Mouse (Mus musculus): ENCODE measurements at regions not wholly inside any gene's neighbourhood (a gene's known extent, or its start where the extent isn't known, plus 50 kb on each side); places are given as distances from the start of the nearest gene placed in this dataset.

GRCm38 (mm10) chr4:105944962-105945361 is 155.3 kb downstream of the Gm12728 start:
- no peak for TF ChIP-seq CTCF (IDR thresholded peaks at IDR 0.05; ENCODE audit: low read depth)
- 58% methylated on average over 5 of the region's 5 CpGs for WGBS
- H3K4me2 ChIP-seq (ENCODE audit: low read depth, low read length), result no peak overlapping the region
- DNase-seq (ENCODE audit: low spot score), result no peak
- ATAC-seq, result no peak
- no peak overlapping the region for H3K27ac ChIP-seq
- H3K9me3 ChIP-seq (ENCODE audit: low read length), result no peaks in the 10 kb centered on the region
- H3K9ac ChIP-seq (replicated peaks; ENCODE audit: low read length), result no peak overlapping the region
- no peaks in the 10 kb centered on the region for H3K27me3 ChIP-seq (ENCODE audit: insufficient read depth, low read length)
- no peaks in the 10 kb centered on the region for H3K36me3 ChIP-seq (ENCODE audit: insufficient read depth, low read length)
- H3K4me3 ChIP-seq (ENCODE audit: low read length), result no peak overlapping the region
- no peaks in the 10 kb centered on the region for H3K4me1 ChIP-seq (ENCODE audit: insufficient read depth, low read length)

GRCm38 (mm10) chr4:105945921-105946320 is 156.3 kb downstream of the Gm12728 start:
- no peak overlapping the region for H3K27ac ChIP-seq
- no peak overlapping the region for H3K4me2 ChIP-seq (ENCODE audit: low read depth, low read length)
- no peaks in the 10 kb centered on the region for H3K27me3 ChIP-seq (ENCODE audit: insufficient read depth, low read length)
- no peaks in the 10 kb centered on the region for H3K4me1 ChIP-seq (ENCODE audit: insufficient read depth, low read length)
- ATAC-seq, result no peak
- H3K9me3 ChIP-seq (ENCODE audit: low read length), result no peaks in the 10 kb centered on the region
- H3K36me3 ChIP-seq (ENCODE audit: insufficient read depth, low read length), result no peaks in the 10 kb centered on the region
- no peak overlapping the region for H3K9ac ChIP-seq (replicated peaks; ENCODE audit: low read length)
- DNase-seq (ENCODE audit: low spot score), result no peak
- no peak overlapping the region for H3K4me3 ChIP-seq (ENCODE audit: low read length)
- TF ChIP-seq CTCF (IDR thresholded peaks at IDR 0.05; ENCODE audit: low read depth), result no peak
- 55% methylated on average over 1 of the region's 1 CpGs for WGBS

GRCm38 (mm10) chr4:105948326-105948725 is 158.7 kb downstream of the Gm12728 start:
- Histone ChIP-seq H3K9ac (replicated peaks; ENCODE audit: low read length) (no peak overlapping the region), H3K4me2 (ENCODE audit: low read depth, low read length) (no peak overlapping the region), H3K4me3 (ENCODE audit: low read length) (no peak overlapping the region), H3K36me3 (ENCODE audit: insufficient read depth, low read length) (no peaks in the 10 kb centered on the region), H3K27me3 (ENCODE audit: insufficient read depth, low read length) (no peaks in the 10 kb centered on the region), H3K27ac (no peak overlapping the region), H3K9me3 (ENCODE audit: low read length) (no peaks in the 10 kb centered on the region), H3K4me1 (ENCODE audit: insufficient read depth, low read length) (no peaks in the 10 kb centered on the region)
- 88% methylated on average over 5 of the region's 5 CpGs for WGBS
- no peak for TF ChIP-seq CTCF (IDR thresholded peaks at IDR 0.05; ENCODE audit: low read depth)
- ATAC-seq (no peak), DNase-seq (ENCODE audit: low spot score) (no peak)

GRCm38 (mm10) chr4:105952406-105952805 is 162.7 kb downstream of the Gm12728 start:
- DNase-seq (ENCODE audit: low spot score) (no peak), ATAC-seq (no peak)
- Histone ChIP-seq H3K36me3 (ENCODE audit: insufficient read depth, low read length) (no peaks in the 10 kb centered on the region), H3K4me3 (ENCODE audit: low read length) (no peak overlapping the region), H3K4me1 (ENCODE audit: insufficient read depth, low read length) (no peaks in the 10 kb centered on the region), H3K27me3 (ENCODE audit: insufficient read depth, low read length) (no peaks in the 10 kb centered on the region), H3K4me2 (ENCODE audit: low read depth, low read length) (no peak overlapping the region), H3K9ac (replicated peaks; ENCODE audit: low read length) (no peak overlapping the region), H3K27ac (no peak overlapping the region), H3K9me3 (ENCODE audit: low read length) (no peaks in the 10 kb centered on the region)
- 61% methylated on average over 3 of the region's 3 CpGs for WGBS
- no peak for TF ChIP-seq CTCF (IDR thresholded peaks at IDR 0.05; ENCODE audit: low read depth)

GRCm38 (mm10) chr4:105956516-105956915 is 166.8 kb downstream of the Gm12728 start:
- Histone ChIP-seq H3K4me2 (ENCODE audit: low read depth, low read length) (no peak overlapping the region), H3K9ac (replicated peaks; ENCODE audit: low read length) (no peak overlapping the region), H3K9me3 (ENCODE audit: low read length) (no peaks in the 10 kb centered on the region), H3K36me3 (ENCODE audit: insufficient read depth, low read length) (no peaks in the 10 kb centered on the region), H3K4me1 (ENCODE audit: insufficient read depth, low read length) (no peaks in the 10 kb centered on the region), H3K27me3 (ENCODE audit: insufficient read depth, low read length) (no peaks in the 10 kb centered on the region), H3K27ac (no peak overlapping the region), H3K4me3 (ENCODE audit: low read length) (no peak overlapping the region)
- WGBS, result 54% methylated on average over 2 of the region's 2 CpGs
- no peak for DNase-seq (ENCODE audit: low spot score)
- ATAC-seq, result no peak
- no peak for TF ChIP-seq CTCF (IDR thresholded peaks at IDR 0.05; ENCODE audit: low read depth)

- TF ChIP-seq CTCF (IDR thresholded peaks at IDR 0.05; ENCODE audit: low read depth), result no peak
- Histone ChIP-seq H3K4me3 (ENCODE audit: low read length) (no peak overlapping the region), H3K27ac (no peak overlapping the region), H3K9me3 (ENCODE audit: low read length) (no peaks in the 10 kb centered on the region), H3K27me3 (ENCODE audit: insufficient read depth, low read length) (no peaks in the 10 kb centered on the region), H3K4me1 (ENCODE audit: insufficient read depth, low read length) (no peaks in the 10 kb centered on the region), H3K4me2 (ENCODE audit: low read depth, low read length) (no peak overlapping the region), H3K36me3 (ENCODE audit: insufficient read depth, low read length) (no peaks in the 10 kb centered on the region), H3K9ac (replicated peaks; ENCODE audit: low read length) (no peak overlapping the region)
- WGBS, result 70% methylated on average over 5 of the region's 5 CpGs
- ATAC-seq, result no peak
- DNase-seq (ENCODE audit: low spot score), result no peak
Measured at GRCm38 (mm10) chr4:105958331-105958730, 168.7 kb downstream of the Gm12728 start.

- ATAC-seq (no peak), DNase-seq (ENCODE audit: low spot score) (no peak)
- Histone ChIP-seq H3K27me3 (ENCODE audit: insufficient read depth, low read length) (no peaks in the 10 kb centered on the region), H3K4me2 (ENCODE audit: low read depth, low read length) (no peak overlapping the region), H3K4me3 (ENCODE audit: low read length) (no peak overlapping the region), H3K9ac (replicated peaks; ENCODE audit: low read length) (no peak overlapping the region), H3K4me1 (ENCODE audit: insufficient read depth, low read length) (no peaks in the 10 kb centered on the region), H3K27ac (no peak overlapping the region), H3K36me3 (ENCODE audit: insufficient read depth, low read length) (no peaks in the 10 kb centered on the region), H3K9me3 (ENCODE audit: low read length) (no peaks in the 10 kb centered on the region)
- TF ChIP-seq CTCF (IDR thresholded peaks at IDR 0.05; ENCODE audit: low read depth), result no peak
- 66% methylated on average over 8 of the region's 8 CpGs for WGBS
Measured at GRCm38 (mm10) chr4:105961686-105962360, 172.2 kb downstream of the Gm12728 start.

Data from hindbrain, postnatal 0 days (tissue).